Mouse (Mus musculus) megakaryocyte, embryonic 14.5 days (primary cell): ENCODE measurements at regions not wholly inside any gene's neighbourhood (a gene's known extent, or its start where the extent isn't known, plus 50 kb on each side); places are given as distances from the start of the nearest gene placed in this dataset.

Experiments used
- H3K27me3 ChIP-seq: replicated peaks from 2 replicates; pipeline ENCODE3; 2012; ENCODE audit warnings: inconsistent platforms
- H3K36me3 ChIP-seq: replicated peaks from 2 replicates; pipeline ENCODE3; 2012; ENCODE audit warnings: low read length, inconsistent platforms, mixed read lengths
- H3K4me1 ChIP-seq: 2 replicates; pipeline ENCODE4 v1.6.1; 2012; ENCODE audit warnings: inconsistent platforms
- H3K4me3 ChIP-seq: replicated peaks from 2 replicates; pipeline ENCODE3; 2012; ENCODE audit warnings: moderate library complexity, mild to moderate bottlenecking, inconsistent platforms
- H3K9me3 ChIP-seq: 2 replicates; pipeline ENCODE4 v1.6.1; 2012; ENCODE audit warnings: inconsistent platforms
- FLI1 ChIP-seq: IDR thresholded peaks from 2 replicates; pipeline ENCODE4 v1.6.1; 2012; ENCODE audit warnings: low read length, inconsistent platforms, mixed read lengths
- GATA1 ChIP-seq: IDR thresholded peaks from 3 replicates; pipeline ENCODE4 v1.6.1; 2012; ENCODE audit warnings: mixed read lengths, low read length, inconsistent platforms, borderline replicate concordance

GRCm38 (mm10) chr7:145050729-145051128, 111.0 kb upstream of the Ccnd1 start:
- H3K9me3 ChIP-seq = peaks cover 5% of the 10 kb centered on the region; the same call in 1 of the 2 replicates
- no peak overlapping the region for H3K4me3 ChIP-seq
- TF ChIP-seq FLI1 (no peak), GATA1 (no peak)
- peaks cover 55% of the 10 kb centered on the region for H3K4me1 ChIP-seq
- no peaks in the 10 kb centered on the region for H3K36me3 ChIP-seq
- peaks cover 40% of the 10 kb centered on the region for H3K27me3 ChIP-seq

- Histone ChIP-seq H3K4me1 (peaks cover 77% of the 10 kb centered on the region), H3K4me3 (peak overlapping the region; percentile 23), H3K36me3 (no peaks in the 10 kb centered on the region), H3K9me3 (peaks cover 1% of the 10 kb centered on the region), H3K27me3 (peaks cover 45% of the 10 kb centered on the region)
- TF ChIP-seq FLI1 (no peak), GATA1 (no peak)
Observed at GRCm38 (mm10) chr7:145048481-145048877, 108.8 kb upstream of the Ccnd1 start.

GRCm38 (mm10) chr7:145047771-145048480, 108.2 kb upstream of the Ccnd1 start:
- Histone ChIP-seq H3K4me1 (peaks cover 79% of the 10 kb centered on the region), H3K27me3 (peaks cover 48% of the 10 kb centered on the region), H3K9me3 (peaks cover 7% of the 10 kb centered on the region), H3K36me3 (no peaks in the 10 kb centered on the region), H3K4me3 (peak overlapping the region; percentile 86)
- TF ChIP-seq FLI1 (no peak), GATA1 (no peak)

- Histone ChIP-seq H3K4me3 (peak overlapping the region; percentile 48), H3K36me3 (no peaks in the 10 kb centered on the region), H3K4me1 (peaks cover 81% of the 10 kb centered on the region), H3K9me3 (peaks cover 12% of the 10 kb centered on the region), H3K27me3 (peaks cover 57% of the 10 kb centered on the region)
- no peak for TF ChIP-seq GATA1
- TF ChIP-seq FLI1 = no peak
Observed at GRCm38 (mm10) chr7:145045230-145045629, 105.5 kb upstream of the Ccnd1 start.

- Histone ChIP-seq H3K4me1 (peaks cover 69% of the 10 kb centered on the region), H3K9me3 (peaks cover 22% of the 10 kb centered on the region), H3K27me3 (peaks cover 67% of the 10 kb centered on the region), H3K36me3 (no peaks in the 10 kb centered on the region), H3K4me3 (no peak overlapping the region)
- no peak for TF ChIP-seq FLI1
- TF ChIP-seq GATA1 = no peak
Observed at GRCm38 (mm10) chr7:145043455-145044149, 103.9 kb upstream of the Ccnd1 start.

GRCm38 (mm10) chr7:145040871-145041270, 101.1 kb upstream of the Ccnd1 start:
- no peak for TF ChIP-seq FLI1
- TF ChIP-seq GATA1 = no peak
- Histone ChIP-seq H3K27me3 (peaks cover 93% of the 10 kb centered on the region), H3K4me3 (no peak overlapping the region)

GRCm38 (mm10) chr7:145034385-145034784, 94.7 kb upstream of the Ccnd1 start:
- Histone ChIP-seq H3K4me3 (no peak overlapping the region), H3K4me1 (peaks cover 60% of the 10 kb centered on the region), H3K36me3 (no peaks in the 10 kb centered on the region), H3K27me3 (peaks cover 80% of the 10 kb centered on the region), H3K9me3 (peaks cover 20% of the 10 kb centered on the region)
- TF ChIP-seq FLI1 (no peak), GATA1 (no peak)

More at GRCm38 (mm10) chr7:145040871-145041270, 101.1 kb upstream of the Ccnd1 start:
- H3K9me3 ChIP-seq = peaks cover 34% of the 10 kb centered on the region
- H3K36me3 ChIP-seq = no peaks in the 10 kb centered on the region
- peaks cover 57% of the 10 kb centered on the region for H3K4me1 ChIP-seq

- Histone ChIP-seq H3K9me3 (peaks cover 3% of the 10 kb centered on the region; the same call in 1 of the 2 replicates), H3K27me3 (peaks cover 57% of the 10 kb centered on the region), H3K36me3 (no peaks in the 10 kb centered on the region), H3K4me3 (no peak overlapping the region), H3K4me1 (peaks cover 75% of the 10 kb centered on the region)
- TF ChIP-seq FLI1 (no peak), GATA1 (no peak)
Observed at GRCm38 (mm10) chr7:145031275-145031674, 91.5 kb upstream of the Ccnd1 start.

- TF ChIP-seq FLI1 = no peak
- no peak for TF ChIP-seq GATA1
- H3K4me3 ChIP-seq = peak overlapping the region; percentile 62
- peaks cover 51% of the 10 kb centered on the region for H3K27me3 ChIP-seq
- H3K36me3 ChIP-seq = no peaks in the 10 kb centered on the region
- peaks cover 75% of the 10 kb centered on the region for H3K4me1 ChIP-seq
- peaks cover 3% of the 10 kb centered on the region; the same call in 1 of the 2 replicates for H3K9me3 ChIP-seq
Observed at GRCm38 (mm10) chr7:145030635-145031141, 91.0 kb upstream of the Ccnd1 start.

GRCm38 (mm10) chr7:145029622-145030021, 89.9 kb upstream of the Ccnd1 start:
- Histone ChIP-seq H3K4me3 (no peak overlapping the region), H3K9me3 (peaks cover 3% of the 10 kb centered on the region; the same call in 1 of the 2 replicates), H3K36me3 (no peaks in the 10 kb centered on the region), H3K27me3 (peaks cover 47% of the 10 kb centered on the region), H3K4me1 (peaks cover 75% of the 10 kb centered on the region)
- TF ChIP-seq GATA1 (no peak), FLI1 (no peak)
